Mouse (Mus musculus) hematopoietic stem cell, adult 5-6 weeks (primary cell): Measurements from ENCODE around the gene Tgfbr3. TPM values are rescaled to one million over a fixed set of nuclear protein-coding genes. Genes with fewer than 3 reads are reported as not detected.

ENCODE experiments used
- ATAC-seq, 2 experiments: fragments of 125-278 bp in 1 of 2; replicated peaks in 1 of 2; 2 replicates each; pipeline ENCODE4 v1.8.0; 2016 to 2017; ENCODE audit warnings: inconsistent platforms in 2 of 2, mild to moderate bottlenecking in 2 of 2, moderate number of reproducible peaks in 2 of 2, low read depth in 1 of 2, moderate TSS enrichment in 1 of 2; ENCODE audit not compliant: low FRiP score in 2 of 2, poor library complexity in 2 of 2, severe bottlenecking in 2 of 2, insufficient read depth in 1 of 2, low TSS enrichment in 1 of 2
- total RNA-seq: library from RNA; stranded (forward); fragments of 172-1452, 232-1000 nt; gene quantifications from 2 replicates; pipeline ENCODE4 v1.2.3, GENCODE M21; 2017

Tgfbr3 gene
- total RNA-seq, 1 experiment from 2014 or later = 17.4 TPM

DNA sequence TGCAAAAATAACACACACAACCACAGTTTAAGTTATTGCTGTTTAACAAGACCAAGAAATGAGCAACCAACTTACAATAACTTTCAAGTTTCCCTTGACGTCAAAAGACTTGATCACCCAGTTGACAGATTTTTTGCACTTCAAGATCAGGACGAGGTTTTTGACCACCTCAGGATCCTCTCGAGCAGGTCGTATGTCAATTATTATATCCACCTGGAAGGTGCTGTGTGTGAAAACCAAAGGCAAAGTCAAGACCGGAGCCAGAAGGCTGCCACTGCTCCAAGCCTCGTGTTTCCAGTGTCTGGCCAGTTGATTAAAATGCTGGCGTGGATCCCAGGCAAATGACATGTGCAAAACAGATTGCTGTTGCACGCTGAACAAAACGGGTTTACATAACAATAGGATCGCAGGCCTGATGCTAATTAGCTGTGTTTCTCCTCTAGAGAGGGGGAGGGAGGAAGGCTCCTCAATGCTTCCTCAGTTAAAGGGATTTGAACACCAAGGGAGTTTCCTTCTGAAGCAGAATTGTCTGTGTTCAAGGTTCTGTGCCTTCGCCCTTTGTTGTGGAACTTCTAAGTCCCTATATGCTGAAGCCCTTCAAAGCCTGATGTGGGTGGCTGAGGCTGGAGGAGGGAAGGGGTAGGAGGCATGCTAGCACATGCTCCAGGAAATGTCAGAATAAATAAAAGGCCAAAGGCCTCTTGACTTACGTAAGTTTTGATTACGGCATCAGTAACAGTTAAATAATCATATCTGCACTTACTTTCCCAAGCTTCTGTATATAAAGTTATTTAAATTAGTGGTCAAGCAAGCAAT lies 141.3 kb downstream of the Tgfbr3 start:
- ATAC-seq = peak; percentile 43 to 52; a peak in 3 of 4 replicates

- ATAC-seq = no peak
Measured at GRCm38 (mm10) chr5:107147413-107147812, 142.0 kb downstream of the Tgfbr3 start.

GRCm38 (mm10) chr5:107146111-107146616 lies 143.3 kb downstream of the Tgfbr3 start:
- ATAC-seq = no peak

GRCm38 (mm10) chr5:107145125-107145524 lies 144.3 kb downstream of the Tgfbr3 start:
- ATAC-seq = no peak

- ATAC-seq = no peak
Measured at GRCm38 (mm10) chr5:107144263-107144843, 145.1 kb downstream of the Tgfbr3 start.

GRCm38 (mm10) chr5:107143406-107143805 lies 146.0 kb downstream of the Tgfbr3 start:
- ATAC-seq = no peak

DNA sequence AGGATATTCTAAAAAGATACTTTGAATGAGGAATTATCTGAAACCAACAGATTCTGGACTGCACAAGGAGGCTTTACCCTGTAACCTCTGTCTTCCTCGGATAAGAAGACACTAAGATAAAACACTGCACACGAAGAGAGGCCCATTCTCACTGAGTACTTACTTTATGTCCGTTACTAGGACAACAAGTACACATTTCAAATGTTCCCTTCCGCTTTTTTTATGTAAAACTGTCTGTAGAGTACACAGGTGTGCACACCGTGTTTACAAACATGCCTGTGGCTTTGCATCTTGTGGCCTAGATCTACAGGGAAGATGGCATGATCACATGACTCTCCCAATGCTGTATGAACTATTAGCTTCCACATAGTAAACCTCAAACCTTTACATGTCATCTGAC lies 146.6 kb downstream of the Tgfbr3 start:
- ATAC-seq = no peak; a peak in 2 of 4 replicates

DNA sequence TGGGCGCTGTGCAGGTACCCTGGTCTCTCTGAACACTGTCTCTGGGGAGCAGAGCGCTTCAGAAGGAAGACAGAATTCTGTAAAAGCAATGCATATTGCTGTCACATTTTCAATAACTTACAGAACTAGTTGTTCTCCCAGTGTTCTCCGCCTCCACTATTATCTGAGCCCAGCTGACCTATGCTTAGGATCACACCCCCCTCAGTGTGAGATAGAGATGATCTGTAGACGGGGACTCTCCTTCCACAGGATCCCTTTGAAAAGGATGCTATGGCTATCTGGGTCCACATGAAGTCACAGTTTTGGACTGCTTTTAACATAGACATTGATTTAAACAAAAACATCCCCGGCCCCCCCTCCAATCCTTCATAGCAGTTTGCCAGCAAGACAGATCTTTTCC lies 148.1 kb downstream of the Tgfbr3 start:
- no peak for ATAC-seq

- no peak for ATAC-seq
Measured at GRCm38 (mm10) chr5:107139800-107140651, 149.4 kb downstream of the Tgfbr3 start.

DNA sequence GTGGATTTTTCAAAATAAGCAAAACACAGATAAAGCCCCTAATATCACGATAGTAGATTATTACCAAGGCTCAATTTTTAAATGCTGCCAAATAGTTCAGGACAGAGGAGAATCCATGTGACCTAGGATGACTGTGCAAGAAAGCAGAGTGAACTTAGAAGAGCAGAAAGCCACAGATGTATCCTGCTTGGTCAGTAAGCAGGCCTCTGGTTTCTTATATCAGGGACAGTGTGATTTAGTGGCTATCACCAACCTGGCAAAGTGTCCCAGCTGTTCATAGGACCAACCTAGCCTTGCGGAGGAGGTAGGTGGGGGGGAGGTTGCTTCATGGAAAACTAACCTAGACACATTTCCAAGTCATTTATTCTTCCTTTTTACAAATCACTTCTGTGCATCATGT lies 156.1 kb downstream of the Tgfbr3 start:
- peak; percentile 25 to 56; a peak in 3 of 4 replicates for ATAC-seq

- ATAC-seq = no peak
Measured at GRCm38 (mm10) chr5:107132231-107132630, 157.2 kb downstream of the Tgfbr3 start.

GRCm38 (mm10) chr5:107129304-107129703 lies 160.1 kb downstream of the Tgfbr3 start:
- ATAC-seq = no peak

GRCm38 (mm10) chr5:107126561-107126960 lies 162.9 kb downstream of the Tgfbr3 start:
- ATAC-seq = no peak

DNA sequence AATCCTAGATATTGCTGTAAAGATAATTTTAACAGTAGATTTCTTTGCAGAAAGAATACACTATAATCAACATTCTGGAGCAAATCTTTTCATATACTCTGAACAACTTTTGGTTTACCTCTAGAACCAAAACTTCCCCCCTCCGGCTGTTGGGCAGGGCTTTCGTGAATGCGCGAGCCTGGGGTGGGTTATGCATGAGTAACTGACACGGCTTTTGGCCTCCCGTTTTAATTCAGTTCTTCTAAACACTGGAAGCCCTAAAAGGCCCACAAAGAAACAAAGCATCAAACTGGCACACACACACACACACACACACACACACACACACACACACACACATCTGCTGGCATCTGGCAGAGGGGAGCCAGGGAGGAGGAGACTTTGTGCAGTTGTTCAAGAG lies 164.3 kb downstream of the Tgfbr3 start:
- ATAC-seq = no peak

- no peak for ATAC-seq
Measured at GRCm38 (mm10) chr5:107124531-107124930, 164.9 kb downstream of the Tgfbr3 start.

DNA sequence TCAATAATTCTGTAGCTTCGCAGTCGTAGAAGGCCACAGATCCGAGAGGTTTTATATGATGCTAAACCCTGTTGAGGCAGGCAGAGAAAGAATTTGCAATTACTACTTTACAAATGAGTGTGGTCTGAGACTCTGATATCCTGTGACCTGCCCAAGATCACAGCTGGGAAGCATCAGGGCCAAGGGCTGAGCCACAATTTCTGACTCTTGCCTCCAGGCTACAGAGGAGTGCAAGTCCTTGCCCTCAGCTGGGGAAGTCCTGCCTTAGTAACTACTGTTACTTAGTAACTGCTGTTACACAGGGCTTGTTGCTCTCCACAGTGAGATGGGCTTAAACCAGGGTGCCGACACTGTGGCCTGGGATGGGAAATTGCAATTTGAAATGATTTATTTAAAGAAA lies 166.8 kb downstream of the Tgfbr3 start:
- no peak for ATAC-seq

GRCm38 (mm10) chr5:107121086-107121485 lies 168.3 kb downstream of the Tgfbr3 start:
- ATAC-seq = peak; percentile 27 to 49; a peak in 1 of 4 replicates

DNA sequence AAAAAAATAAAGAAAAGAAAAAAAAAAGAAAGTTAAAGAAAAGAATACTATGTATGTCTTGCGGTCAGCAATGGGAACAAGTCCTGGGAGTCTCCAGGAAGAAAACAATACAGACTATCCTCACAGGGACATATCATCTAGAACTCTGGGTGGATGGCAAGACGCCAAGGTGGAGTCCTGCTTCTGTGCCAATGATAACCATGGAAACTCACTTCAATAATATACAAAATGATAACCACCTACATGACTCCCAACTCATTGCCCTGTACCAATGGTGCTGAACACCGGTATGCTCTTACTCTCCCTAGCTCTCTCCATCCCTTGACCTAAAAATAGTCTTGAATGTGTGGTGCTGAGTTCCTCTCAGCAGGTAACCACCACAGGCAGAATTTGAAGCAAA lies 168.8 kb downstream of the Tgfbr3 start:
- peak; percentile 22; a peak in 1 of 4 replicates for ATAC-seq
